In genomic region chr16:55460519-55460918, GRCm38 (mm10) we compare ENCODE assay signal across 8 mouse cellular contexts.
DNase-seq lines count a peak whose midpoint lies in the region; ATAC-seq lines count a peak whose summit lies in the region.

No protein-coding gene starts in this region.

- H3K4me2 ChIP-seq in heart, embryonic 12.5 days = no peak overlapping the region

- intact Hi-C loops in heart, postnatal 36 days (cut with DNase I) = no loop called here
- intact Hi-C loops in left cerebral cortex, postnatal 36 days (cut with DNase I) = loop anchor here (10.0 kb wide), 1 partner anchor 476 kb away; no protein-coding TSS in a partner anchor

- H3K4me3 ChIP-seq in heart, embryonic 12.5 days = no peak overlapping the region

- peak overlapping the region; percentile 27; the same call in 1 of the 2 replicates for H3K27ac ChIP-seq in heart, embryonic 12.5 days (ENCODE audit: poor library complexity, severe bottlenecking)

- no peaks in the 10 kb centered on the region for H3K4me1 ChIP-seq in heart, embryonic 12.5 days (replicated peaks)

- no peaks in the 10 kb centered on the region for H3K9me3 ChIP-seq in heart, embryonic 12.5 days (replicated peaks)

- no peak for ATAC-seq in heart, embryonic 12.5 days (ENCODE audit: insufficient number of reproducible peaks, low FRiP score)
- no peak for ATAC-seq in erythroid progenitor cell, adult 5-6 weeks (replicated peaks; ENCODE audit: low FRiP score, poor library complexity, severe bottlenecking)

- no peak for DNase-seq in heart, postnatal 36 days
- peak; percentile 66 for DNase-seq in 416B (ENCODE audit: low read depth)
- peak; percentile 10 for DNase-seq in adrenal gland, postnatal 25 days
- DNase-seq in kidney, postnatal 36 days = peak; percentile 21 to 48
- no peak for DNase-seq in cerebellum, postnatal 36 days
- DNase-seq in left cerebral cortex, postnatal 36 days (ENCODE audit: low spot score in 2 of 2) = no peak

- H3K27me3 ChIP-seq in heart, embryonic 12.5 days (replicated peaks) = no peaks in the 10 kb centered on the region

- H3K36me3 ChIP-seq in heart, embryonic 12.5 days = no peaks in the 10 kb centered on the region

- no peak overlapping the region for H3K9ac ChIP-seq in heart, embryonic 12.5 days

Comparison
In these comparisons a context has a peak if more than half of its experiments do, and no peak if none do; other contexts are left out.
1. DNase-seq: peak in 416B (single experiment), adrenal gland, postnatal 25 days (single experiment) and kidney, postnatal 36 days (2 of 2); none in heart, postnatal 36 days (0 of 2), cerebellum, postnatal 36 days (0 of 2) and left cerebral cortex, postnatal 36 days (0 of 2).